Mouse (Mus musculus) liver, embryonic 14.5 days (tissue): ENCODE measurements around the gene Gng3.

Source experiments
- CTCF ChIP-seq: IDR thresholded peaks from 2 replicates; pipeline ENCODE4 v1.5.1; 2016; ENCODE audit warnings: antibody characterized with exemption, low read depth, control low read depth
- EP300 ChIP-seq: IDR thresholded peaks from 2 replicates; pipeline ENCODE4 v1.6.1; 2016; ENCODE audit warnings: antibody characterized with exemption, low read depth

- no peak for TF ChIP-seq EP300
- TF ChIP-seq CTCF = peak; percentile 1; the same call in 1 of the 2 replicates
Measured at GRCm38 (mm10) chr19:8818801-8819595, 20.0 kb downstream of the Gng3 start, which contains the start of gene Ttc9c.
